Mouse (Mus musculus) adrenal gland, adult (tissue): ENCODE results near the gene Gpx3.

Experiments
- DNase-seq, 2 experiments: peaks; one replicate each; pipeline ENCODE4 v3.0.0; 2022 to 2023; ENCODE audit warnings: low spot score in 1 of 2; ENCODE audit not compliant: inconsistent age in 2 of 2

The Gpx3 gene

GRCm38 (mm10) chr11:54936035-54936770, 34.0 kb downstream of the Gpx3 start:
- peak; percentile 82 to 92 for DNase-seq

- peak; percentile 59 to 85 for DNase-seq
These were observed 34.5 kb downstream of the Gpx3 start for GRCm38 (mm10) chr11:54936771-54937140.

GRCm38 (mm10) chr11:54939501-54939900, 37.2 kb downstream of the Gpx3 start:
- DNase-seq = peak in 1 of 2 experiments; percentile 83

- peak; percentile 72 to 91 for DNase-seq
These were observed 37.8 kb downstream of the Gpx3 start for GRCm38 (mm10) chr11:54940056-54940455.

GRCm38 (mm10) chr11:54944702-54945101, 42.4 kb downstream of the Gpx3 start:
- DNase-seq = peak in 1 of 2 experiments; percentile 20

GRCm38 (mm10) chr11:54949717-54950116, 47.5 kb downstream of the Gpx3 start:
- peak in 1 of 2 experiments; percentile 75 for DNase-seq

- peak; percentile 56 to 81 for DNase-seq
These were observed 48.4 kb downstream of the Gpx3 start for GRCm38 (mm10) chr11:54950684-54951083.

GRCm38 (mm10) chr11:54952651-54953050, 50.4 kb downstream of the Gpx3 start:
- DNase-seq = peak; percentile 61 to 81

GRCm38 (mm10) chr11:54953993-54954446, 51.8 kb downstream of the Gpx3 start:
- peak in 1 of 2 experiments; percentile 66 for DNase-seq

GRCm38 (mm10) chr11:54954716-54955115, 52.5 kb downstream of the Gpx3 start:
- DNase-seq = no peak

GRCm38 (mm10) chr11:54955400-54955734, 53.1 kb downstream of the Gpx3 start:
- peak in 1 of 2 experiments; percentile 35 for DNase-seq

- DNase-seq = peak; percentile 98 to 100
These were observed 53.7 kb downstream of the Gpx3 start for GRCm38 (mm10) chr11:54955735-54956480.

GRCm38 (mm10) chr11:54956912-54957311, 54.7 kb downstream of the Gpx3 start:
- peak in 1 of 2 experiments; percentile 50 for DNase-seq

GRCm38 (mm10) chr11:54957708-54958107, 55.5 kb downstream of the Gpx3 start:
- DNase-seq = peak in 1 of 2 experiments; percentile 55

- peak in 1 of 2 experiments; percentile 42 for DNase-seq
These were observed 56.4 kb downstream of the Gpx3 start for GRCm38 (mm10) chr11:54958571-54959073.
